Mouse (Mus musculus) spleen, embryonic (tissue): ENCODE results near the gene Olfr1434.
"Not testable (repeated sequence)": the region's sequence is repeated elsewhere in the genome, so short reads cannot be mapped to it uniquely, and the experiment has no call there.

Source experiments
- CTCF ChIA-PET: fragments of 350-600 bp; sonication (Branson Sonifier 250); formaldehyde crosslinking; loops from one replicate; lab custom pipeline; 2022; lab: Charles Lee

The Olfr1434 gene

DNA sequence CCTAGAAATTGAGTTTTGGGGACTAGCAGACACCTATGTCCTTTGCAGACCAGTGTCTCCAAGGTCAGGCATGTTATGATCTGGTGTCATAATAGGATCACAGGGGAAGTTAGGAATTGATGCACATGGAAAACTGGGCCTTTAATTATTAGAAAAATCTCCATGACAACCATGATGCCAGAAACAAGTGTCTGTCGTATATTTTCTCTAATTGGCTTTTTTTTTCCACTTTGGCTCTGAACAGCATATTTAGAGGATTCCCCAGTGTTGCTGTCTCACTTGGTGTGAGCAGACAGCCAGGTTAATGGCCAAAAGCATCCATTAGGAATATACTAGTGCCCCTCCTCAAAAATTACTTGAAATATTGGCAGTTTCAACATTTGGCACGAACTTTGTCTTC lies at the start of gene Olfr1434:
Gene Olfr1434, plus strand, starts transcription at position 301 of the 400 bp plus-strand sequence.
- CTCF ChIA-PET: no interaction called here

DNA sequence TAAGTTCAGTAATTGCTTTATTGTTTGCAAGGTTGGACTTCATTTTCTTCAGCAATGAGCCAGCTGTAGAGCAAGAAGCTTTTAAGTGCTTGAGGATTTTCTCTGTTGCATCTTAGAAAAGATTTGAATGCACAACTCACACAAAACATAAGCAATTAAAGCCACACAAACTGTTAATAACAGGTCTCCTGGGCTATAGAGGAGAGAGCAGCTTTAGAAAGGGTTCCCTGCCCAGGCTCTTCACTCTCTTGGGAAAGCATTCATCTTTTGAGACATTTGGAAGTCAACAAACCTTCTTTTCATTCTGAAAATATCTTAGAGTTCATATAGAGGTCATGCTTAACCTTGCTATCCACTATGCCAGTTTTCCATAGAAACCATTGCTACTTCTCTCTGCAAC lies 47.2 kb upstream of the Olfr1434 start, which contains the start of gene Olfr1432:
Gene Olfr1432, minus strand, starts transcription at position 101 of the 400 bp plus-strand sequence.
- CTCF ChIA-PET: not testable (repeated sequence)

DNA sequence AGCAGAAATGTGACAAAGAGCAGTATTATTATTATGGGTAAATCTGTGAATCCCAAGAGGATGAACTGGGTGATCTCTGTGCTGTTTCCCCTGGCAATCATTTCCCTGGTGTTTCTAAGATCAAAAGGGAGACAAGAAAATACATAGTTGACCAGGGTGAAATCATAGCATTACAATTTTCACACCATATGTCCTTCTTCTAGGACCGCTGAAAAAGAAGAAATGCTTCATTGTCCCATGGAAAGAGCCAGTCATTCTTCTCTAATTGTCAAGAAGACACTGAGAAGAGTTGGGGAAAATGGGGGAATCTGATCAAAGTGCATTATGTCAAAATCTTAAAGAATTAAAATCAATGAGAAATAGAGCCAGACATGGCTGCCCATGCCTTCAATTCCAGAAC lies 38.1 kb upstream of the Olfr1434 start, which contains the start of gene Olfr262:
Gene Olfr262, minus strand, starts transcription at position 101 of the 400 bp plus-strand sequence.
- CTCF ChIA-PET: no interaction called here

DNA sequence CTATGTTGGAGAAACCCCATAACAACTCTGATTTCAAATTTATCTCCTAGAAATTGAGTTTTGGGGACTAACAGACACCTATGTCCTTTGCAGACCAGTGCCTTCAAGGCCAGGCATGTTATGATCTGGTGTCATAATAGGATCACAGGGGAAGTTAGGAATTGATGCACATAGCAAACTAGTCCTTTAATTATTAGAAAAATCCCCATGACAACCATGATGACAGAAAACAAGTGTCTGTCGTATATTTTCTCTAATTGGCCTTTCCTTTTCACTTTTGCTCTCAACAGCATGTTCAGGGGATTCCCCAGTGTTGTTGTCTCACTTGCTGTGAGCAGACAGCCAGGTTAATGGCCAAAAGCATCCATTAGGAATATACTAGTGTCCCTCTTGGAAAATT lies 18.9 kb upstream of the Olfr1434 start, which contains the start of gene Olfr235:
Gene Olfr235, plus strand, starts transcription at position 301 of the 400 bp plus-strand sequence.
- CTCF ChIA-PET: no interaction called here

DNA sequence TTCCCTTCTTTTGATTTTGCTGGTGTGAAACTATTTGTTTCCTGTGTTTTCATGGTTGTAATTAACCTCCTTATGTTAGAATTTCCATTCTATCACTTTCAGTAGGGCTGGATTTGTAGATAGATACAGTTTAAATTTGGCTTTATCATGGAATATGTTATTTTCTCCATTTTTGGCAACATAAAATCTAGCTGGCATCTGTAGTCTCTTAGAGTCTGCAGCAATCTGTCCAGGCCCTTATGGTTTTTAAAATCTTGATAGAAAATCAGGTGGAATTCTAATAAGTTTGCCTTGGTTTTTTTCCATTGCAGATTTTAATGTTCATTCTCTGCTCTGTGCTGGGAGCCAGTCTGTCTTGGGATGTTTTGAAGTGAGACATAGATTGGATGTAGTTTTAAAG lies 13.3 kb downstream of the Olfr1434 start:
- CTCF ChIA-PET: no interaction called here

DNA sequence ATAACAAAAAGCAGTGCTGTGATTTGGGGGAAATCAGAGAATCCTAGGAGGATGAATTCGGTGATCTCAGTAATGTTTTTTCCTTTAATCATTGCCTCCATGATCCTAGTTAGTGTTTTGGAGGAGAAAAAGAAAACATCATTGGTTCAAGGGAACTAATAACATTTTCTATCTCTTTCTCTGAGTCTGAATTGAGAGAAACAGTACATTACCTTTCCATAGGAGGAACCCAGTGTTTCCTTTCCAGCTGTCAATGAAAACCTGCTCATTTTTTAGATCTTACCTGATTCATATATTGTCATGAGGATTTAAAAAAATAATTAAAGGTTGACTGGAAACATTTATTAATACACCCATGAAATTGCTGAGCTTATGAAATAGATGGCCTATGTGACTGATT lies 19.4 kb downstream of the Olfr1434 start, which contains the start of gene Olfr1436:
Gene Olfr1436, minus strand, starts transcription at position 101 of the 400 bp plus-strand sequence.
- CTCF ChIA-PET: not testable (repeated sequence)

DNA sequence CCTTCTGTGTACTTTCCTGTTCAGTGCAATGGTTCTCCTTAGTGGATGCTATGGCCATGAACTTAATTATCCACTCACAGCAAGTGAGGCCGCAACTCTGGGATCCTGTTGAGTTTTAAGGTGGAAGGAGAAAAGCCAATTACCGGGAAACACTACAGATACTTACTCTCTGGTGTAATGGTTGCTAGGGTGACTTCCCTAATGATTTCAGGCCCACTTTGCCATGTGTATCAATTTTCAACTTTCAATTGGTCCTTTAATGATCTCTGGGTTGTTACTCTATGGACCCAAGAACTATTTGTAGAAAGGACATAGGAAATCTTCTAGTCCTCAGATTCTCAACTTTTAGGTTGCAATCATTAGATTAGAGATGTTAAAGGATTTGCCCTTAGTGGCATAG lies 45.3 kb downstream of the Olfr1434 start, which contains the start of gene Olfr1437:
Gene Olfr1437, minus strand, starts transcription at position 101 of the 400 bp plus-strand sequence.
- CTCF ChIA-PET: no interaction called here
